Mouse (Mus musculus) B cell, adult (primary cell): ENCODE results near the gene Ephx1. TPM values are rescaled to one million over a fixed set of nuclear protein-coding genes. Genes with fewer than 3 reads are reported as not detected.

Source experiments
- total RNA-seq: library from RNA; stranded (reverse); gene quantifications from 4 replicates; pipeline ENCODE4 v1.2.4, GENCODE M21; 2023; ENCODE audit not compliant: inconsistent age

Ephx1 gene
- 99.6 to 121 TPM (median 103 TPM) in 4 replicates for total RNA-seq

GRCm38 (mm10) chr1:181020756-181021487 lies at the start of gene Ephx1:
Gene Ephx1 (minus strand): TSS chr1:181020904.

GRCm38 (mm10) chr1:181050937-181051336 lies 30.2 kb upstream of the Ephx1 start, which contains the start of gene 9130409I23Rik:
Gene 9130409I23Rik (plus strand): TSS chr1:181051237.

GRCm38 (mm10) chr1:180942166-180943031 lies 78.3 kb downstream of the Ephx1 start, which contains the start of gene Tmem63a:
Gene Tmem63a (plus strand): TSS chr1:180942344.

GRCm38 (mm10) chr1:180934467-180935419 lies 86.0 kb downstream of the Ephx1 start, which contains the start of gene Lefty1:
Gene Lefty1 (plus strand): TSS chr1:180935022.

Other genes with a start within 250 kb of the Ephx1 start
- gene H3f3a, start 207.0 kb downstream of the Ephx1 start, total RNA-seq, result 2,022 to 2,124 TPM (median 2,061 TPM) in 4 replicates
- 64.4 to 75.5 TPM (median 71.2 TPM) in 4 replicates for gene Sde2, start 169.8 kb downstream of the Ephx1 start, total RNA-seq
- gene Lefty2, start 127.8 kb downstream of the Ephx1 start, total RNA-seq, result not detected in 4 replicates
- gene Pycr2, start 116.6 kb downstream of the Ephx1 start, total RNA-seq, result 14.5 to 24.0 TPM (median 17.8 TPM) in 4 replicates
- gene Lefty1, start 85.9 kb downstream of the Ephx1 start, total RNA-seq, result 0.32 to 0.33 TPM in 2 of 4 replicates, not detected in the others
- gene Tmem63a, start 78.6 kb downstream of the Ephx1 start, total RNA-seq, result 24.1 to 30.7 TPM (median 27.6 TPM) in 4 replicates
- not detected in 4 replicates for gene 9130409I23Rik, start 30.3 kb upstream of the Ephx1 start, total RNA-seq
- 25.3 to 28.7 TPM (median 27.7 TPM) in 4 replicates for gene Nvl, start 123.3 kb upstream of the Ephx1 start, total RNA-seq
- gene Cnih4, start 123.8 kb upstream of the Ephx1 start, total RNA-seq, result 18.8 to 30.7 TPM (median 25.6 TPM) in 4 replicates
- gene Wdr26, start 191.1 kb upstream of the Ephx1 start, total RNA-seq, result 268 to 323 TPM (median 300 TPM) in 4 replicates